Mouse (Mus musculus) midbrain, embryonic 12.5 days (tissue): ENCODE results near the gene Cpxm2. TPM values are rescaled to one million over a fixed set of nuclear protein-coding genes. Genes with fewer than 3 reads are reported as not detected.

ENCODE experiments used
- ATAC-seq: fragments of 200-750 bp; cut with Nextera tagmentation; 2 replicates; pipeline ENCODE4 v1.8.0; 2017; ENCODE audit warnings: low read depth, moderate TSS enrichment, moderate library complexity; ENCODE audit not compliant: low FRiP score
- H3K27ac ChIP-seq: fragments of 300-500 bp; sonication (generic); replicated peaks from 2 replicates; pipeline ENCODE4 v1.5.1; 2016; ENCODE audit warnings: mild to moderate bottlenecking
- H3K27me3 ChIP-seq: fragments of 300-500 bp; sonication (generic); 2 replicates; pipeline ENCODE4 v1.6.1; 2016; ENCODE audit warnings: mild to moderate bottlenecking
- H3K36me3 ChIP-seq: fragments of 300-500 bp; sonication (generic); 2 replicates; pipeline ENCODE4 v1.6.1; 2016
- H3K4me1 ChIP-seq: fragments of 300-500 bp; sonication (generic); 2 replicates; pipeline ENCODE4 v1.6.1; 2016
- H3K4me2 ChIP-seq: fragments of 300-500 bp; sonication (generic); replicated peaks from 2 replicates; pipeline ENCODE4 v1.6.1; 2016; ENCODE audit warnings: mild to moderate bottlenecking, moderate library complexity
- H3K4me3 ChIP-seq: fragments of 300-500 bp; sonication (generic); 2 replicates; pipeline ENCODE4 v1.5.1; 2016; ENCODE audit warnings: mild to moderate bottlenecking
- H3K9ac ChIP-seq: fragments of 300-500 bp; sonication (generic); replicated peaks from 2 replicates; pipeline ENCODE4 v1.6.1; 2016; ENCODE audit warnings: mild to moderate bottlenecking, moderate library complexity
- H3K9me3 ChIP-seq: fragments of 300-500 bp; sonication (generic); 2 replicates; pipeline ENCODE4 v1.6.1; 2016; ENCODE audit warnings: mild to moderate bottlenecking
- WGBS: fragments of 180-500 bp; shearing (Covaris S2); methylation state at CpG from one replicate; pipeline ENCODE4 v1.1.7; 2016; 5-methylcytosine and 5-hydroxymethylcytosine counted together
- polyA plus RNA-seq: library from polyadenylated mRNA; unstranded; fragments of >200 nt; fragmentation: Nextera tagmentation; extraction: Ambion mirVana; gene quantifications from 2 replicates; pipeline ENCODE4 v1.2.1, GENCODE M21; 2016

Cpxm2 gene
- 1.8 and 4.3 TPM in 2 replicates for polyA plus RNA-seq

- H3K9ac ChIP-seq: peak within 1 kb of the TSS; percentile 46; the same call in 1 of the 2 replicates
- ATAC-seq: no peak
- peaks cover 23% of the 10 kb centered on the region for H3K4me1 ChIP-seq
- no peak within 1 kb of the TSS for H3K27ac ChIP-seq
- no peaks in the 10 kb centered on the region for H3K36me3 ChIP-seq
- H3K4me3 ChIP-seq: peak within 1 kb of the TSS; percentile 40
- no peaks in the 10 kb centered on the region for H3K9me3 ChIP-seq
- 2% methylated on average over 30 of the region's 43 CpGs for WGBS
- peak within 1 kb of the TSS; percentile 69 for H3K4me2 ChIP-seq
- peaks cover 38% of the 10 kb centered on the region for H3K27me3 ChIP-seq
Observed at GRCm38 (mm10) chr7:132154368-132154961, at the start of gene Cpxm2. TSS of gene Cpxm2 (minus strand) at chr7:132154739.

- WGBS: 65% methylated on average over 1 of the region's 1 CpGs
Observed at GRCm38 (mm10) chr7:132204073-132204612, 49.6 kb upstream of the Cpxm2 start.

GRCm38 (mm10) chr7:132199686-132200085 lies 45.1 kb upstream of the Cpxm2 start:
- no peak overlapping the region for H3K9ac ChIP-seq
- no peaks in the 10 kb centered on the region for H3K36me3 ChIP-seq
- H3K27ac ChIP-seq: no peak overlapping the region
- no peak for ATAC-seq
- H3K4me1 ChIP-seq: peaks cover 7% of the 10 kb centered on the region; the same call in 1 of the 2 replicates
- no peaks in the 10 kb centered on the region for H3K9me3 ChIP-seq
- no peak overlapping the region for H3K4me3 ChIP-seq
- WGBS: 28% methylated on average over 6 of the region's 6 CpGs
- no peaks in the 10 kb centered on the region for H3K27me3 ChIP-seq
- no peak overlapping the region for H3K4me2 ChIP-seq

More at GRCm38 (mm10) chr7:132204073-132204612, 49.6 kb upstream of the Cpxm2 start:
- Histone ChIP-seq H3K4me3 (no peak overlapping the region), H3K27me3 (no peaks in the 10 kb centered on the region), H3K4me2 (no peak overlapping the region), H3K9ac (no peak overlapping the region), H3K36me3 (no peaks in the 10 kb centered on the region), H3K4me1 (0 out of 2 replicates have a peak, but pooled peaks cover 6% of the 10 kb centered on the region), H3K27ac (no peak overlapping the region), H3K9me3 (no peaks in the 10 kb centered on the region)
- no peak for ATAC-seq

- Histone ChIP-seq H3K4me3 (no peak overlapping the region), H3K36me3 (no peaks in the 10 kb centered on the region), H3K4me2 (no peak overlapping the region), H3K9ac (no peak overlapping the region), H3K27ac (no peak overlapping the region), H3K4me1 (peaks cover 7% of the 10 kb centered on the region; the same call in 1 of the 2 replicates), H3K27me3 (no peaks in the 10 kb centered on the region), H3K9me3 (no peaks in the 10 kb centered on the region)
- ATAC-seq: no peak
- 86% methylated on average over 1 of the region's 1 CpGs for WGBS
Observed at GRCm38 (mm10) chr7:132198806-132199205, 44.3 kb upstream of the Cpxm2 start.

GRCm38 (mm10) chr7:132197817-132198475 lies 43.4 kb upstream of the Cpxm2 start:
- no peak for ATAC-seq
- H3K36me3 ChIP-seq: no peaks in the 10 kb centered on the region
- H3K9me3 ChIP-seq: no peaks in the 10 kb centered on the region
- peaks cover 7% of the 10 kb centered on the region; the same call in 1 of the 2 replicates for H3K4me1 ChIP-seq
- H3K27me3 ChIP-seq: no peaks in the 10 kb centered on the region
- H3K27ac ChIP-seq: no peak overlapping the region
- H3K9ac ChIP-seq: no peak overlapping the region
- no peak overlapping the region for H3K4me2 ChIP-seq
- WGBS: 62% methylated on average over 7 of the region's 7 CpGs
- no peak overlapping the region for H3K4me3 ChIP-seq

GRCm38 (mm10) chr7:132196581-132196980 lies 42.0 kb upstream of the Cpxm2 start:
- 89% methylated on average over 1 of the region's 1 CpGs for WGBS
- Histone ChIP-seq H3K9ac (no peak overlapping the region), H3K36me3 (no peaks in the 10 kb centered on the region), H3K4me2 (no peak overlapping the region), H3K4me1 (peaks cover 7% of the 10 kb centered on the region; the same call in 1 of the 2 replicates), H3K9me3 (no peaks in the 10 kb centered on the region), H3K27ac (no peak overlapping the region), H3K4me3 (no peak overlapping the region), H3K27me3 (no peaks in the 10 kb centered on the region)
- no peak for ATAC-seq

- Histone ChIP-seq H3K36me3 (no peaks in the 10 kb centered on the region), H3K9me3 (0 out of 2 replicates have a peak, but pooled peaks cover 2% of the 10 kb centered on the region), H3K27me3 (no peaks in the 10 kb centered on the region), H3K4me1 (peaks cover 5% of the 10 kb centered on the region; the same call in 1 of the 2 replicates), H3K27ac (no peak overlapping the region), H3K4me2 (no peak overlapping the region), H3K4me3 (no peak overlapping the region), H3K9ac (no peak overlapping the region)
- ATAC-seq: no peak
- WGBS: 92% methylated on average over 2 of the region's 2 CpGs
Observed at GRCm38 (mm10) chr7:132193606-132194005, 39.1 kb upstream of the Cpxm2 start.

- Histone ChIP-seq H3K4me3 (no peak overlapping the region), H3K36me3 (no peaks in the 10 kb centered on the region), H3K4me2 (no peak overlapping the region), H3K27ac (no peak overlapping the region), H3K9me3 (0 out of 2 replicates have a peak, but pooled peaks cover 2% of the 10 kb centered on the region), H3K4me1 (peaks cover 15% of the 10 kb centered on the region), H3K9ac (no peak overlapping the region), H3K27me3 (peaks cover 4% of the 10 kb centered on the region; the same call in 1 of the 2 replicates)
- WGBS: 62% methylated on average over 3 of the region's 3 CpGs
- no peak for ATAC-seq
Observed at GRCm38 (mm10) chr7:132187456-132187855, 32.9 kb upstream of the Cpxm2 start.

- H3K27me3 ChIP-seq: peaks cover 4% of the 10 kb centered on the region; the same call in 1 of the 2 replicates
- no peaks in the 10 kb centered on the region for H3K36me3 ChIP-seq
- H3K9ac ChIP-seq: no peak overlapping the region
- no peak overlapping the region for H3K4me2 ChIP-seq
- H3K27ac ChIP-seq: no peak overlapping the region
- peaks cover 11% of the 10 kb centered on the region for H3K4me1 ChIP-seq
- no peak for ATAC-seq
- H3K9me3 ChIP-seq: no peaks in the 10 kb centered on the region
- no peak overlapping the region for H3K4me3 ChIP-seq
- WGBS: 49% methylated on average over 5 of the region's 5 CpGs
Observed at GRCm38 (mm10) chr7:132183892-132184404, 29.4 kb upstream of the Cpxm2 start.

- H3K9ac ChIP-seq: no peak overlapping the region
- H3K27me3 ChIP-seq: no peaks in the 10 kb centered on the region
- no peak overlapping the region for H3K27ac ChIP-seq
- peaks cover 11% of the 10 kb centered on the region for H3K4me1 ChIP-seq
- no peak overlapping the region for H3K4me2 ChIP-seq
- 98% methylated on average over 4 of the region's 4 CpGs for WGBS
- no peaks in the 10 kb centered on the region for H3K36me3 ChIP-seq
- H3K4me3 ChIP-seq: no peak overlapping the region
- no peak for ATAC-seq
- H3K9me3 ChIP-seq: no peaks in the 10 kb centered on the region
Observed at GRCm38 (mm10) chr7:132181586-132182198, 27.2 kb upstream of the Cpxm2 start.

- H3K4me1 ChIP-seq: peaks cover 11% of the 10 kb centered on the region
- no peak overlapping the region for H3K4me3 ChIP-seq
- H3K4me2 ChIP-seq: no peak overlapping the region
- H3K9me3 ChIP-seq: no peaks in the 10 kb centered on the region
- WGBS: 91% methylated on average over 3 of the region's 3 CpGs
- H3K27me3 ChIP-seq: no peaks in the 10 kb centered on the region
- no peak overlapping the region for H3K27ac ChIP-seq
- H3K9ac ChIP-seq: no peak overlapping the region
- ATAC-seq: no peak
- H3K36me3 ChIP-seq: no peaks in the 10 kb centered on the region
Observed at GRCm38 (mm10) chr7:132181042-132181441, 26.5 kb upstream of the Cpxm2 start.

GRCm38 (mm10) chr7:132179049-132179448 lies 24.5 kb upstream of the Cpxm2 start:
- H3K4me3 ChIP-seq: no peak overlapping the region

More at GRCm38 (mm10) chr7:132179049-132179448, 24.5 kb upstream of the Cpxm2 start:
- Histone ChIP-seq H3K4me2 (no peak overlapping the region), H3K27me3 (no peaks in the 10 kb centered on the region), H3K27ac (no peak overlapping the region), H3K9me3 (no peaks in the 10 kb centered on the region), H3K9ac (no peak overlapping the region), H3K36me3 (no peaks in the 10 kb centered on the region), H3K4me1 (peaks cover 4% of the 10 kb centered on the region)
- 52% methylated on average over 1 of the region's 1 CpGs for WGBS
- no peak for ATAC-seq
